Mouse (Mus musculus) left cerebral cortex, adult 2 months (tissue): ENCODE data around the gene Prickle3. TPM values are rescaled to one million over a fixed set of nuclear protein-coding genes. Genes with fewer than 3 reads are reported as not detected.

Experiments
- DNase-seq, 2 experiments: peaks; one replicate each; pipeline ENCODE4 v3.0.0; 2021 to 2022; ENCODE audit warnings: low spot score in 2 of 2, mixed read lengths in 1 of 2; ENCODE audit errors: extremely low spot score in 1 of 2
- H3K27ac ChIP-seq: fragments of 200-600 bp; 2 replicates; pipeline ENCODE4 v1.8.1; 2022
- H3K4me3 ChIP-seq: fragments of 200-600 bp; 2 replicates; pipeline ENCODE4 v1.8.1; 2022
- CTCF ChIP-seq: fragments of 200-600 bp; IDR thresholded peaks from 2 replicates; pipeline ENCODE4 v1.8.1; 2022; ENCODE audit warnings: antibody characterized with exemption, mild to moderate bottlenecking, moderate library complexity
- intact Hi-C: fragments of 180-260 bp; cut with DNase I; formaldehyde crosslinking; loops from one replicate; pipeline ENCODE4 v1.15.1; 2025
- total RNA-seq, 2 experiments: library from RNA; stranded (reverse); gene quantifications; 2 replicates each; pipeline ENCODE4 v1.2.3; 2021

Prickle3 gene
- total RNA-seq, 2 experiments from 2014 or later: 1.1 to 2.4 TPM

- intact Hi-C loops: loop anchor here (5.0 kb wide), 1 partner anchor 226 kb away; no protein-coding TSS in a partner anchor
- DNase-seq: peak in 1 of 2 experiments; percentile 72
- Histone ChIP-seq H3K4me3 (peak overlapping the region; percentile 41), H3K27ac (peak overlapping the region; percentile 77)
- TF ChIP-seq CTCF: peak; percentile 2; the same call in 1 of the 2 replicates
These were observed 8.3 kb upstream of the Prickle3 start for GRCm38 (mm10) chrX:7648671-7649304.

GRCm38 (mm10) chrX:7658031-7658784 lies 1.1 kb downstream of the Prickle3 start:
- DNase-seq: no peak

GRCm38 (mm10) chrX:7658785-7659589 lies 1.9 kb downstream of the Prickle3 start:
- H3K4me3 ChIP-seq: no peak overlapping the region
- no peak for TF ChIP-seq CTCF
- no peak for DNase-seq
- H3K27ac ChIP-seq: no peak overlapping the region
- intact Hi-C loops: no loop called here

More at GRCm38 (mm10) chrX:7658031-7658784, 1.1 kb downstream of the Prickle3 start:
- H3K27ac ChIP-seq: no peak overlapping the region
- no peak overlapping the region for H3K4me3 ChIP-seq
- TF ChIP-seq CTCF: no peak
- intact Hi-C loops: no loop called here

GRCm38 (mm10) chrX:7661086-7661485 lies 4.0 kb downstream of the Prickle3 start:
- TF ChIP-seq CTCF: no peak
- Histone ChIP-seq H3K27ac (no peak overlapping the region), H3K4me3 (no peak overlapping the region)
- no peak for DNase-seq
- intact Hi-C loops: no loop called here

- Histone ChIP-seq H3K27ac (no peak overlapping the region), H3K4me3 (no peak overlapping the region)
- TF ChIP-seq CTCF: no peak
- no peak for DNase-seq
- intact Hi-C loops: no loop called here
These were observed 5.9 kb downstream of the Prickle3 start for GRCm38 (mm10) chrX:7662936-7663335.

- intact Hi-C loops: no loop called here
- H3K27ac ChIP-seq: no peak overlapping the region
- DNase-seq: no peak
- no peak for TF ChIP-seq CTCF
- H3K4me3 ChIP-seq: no peak overlapping the region
These were observed 7.7 kb downstream of the Prickle3 start for GRCm38 (mm10) chrX:7664791-7665190.

GRCm38 (mm10) chrX:7665739-7666502 lies 8.9 kb downstream of the Prickle3 start:
- no peak overlapping the region for H3K27ac ChIP-seq

GRCm38 (mm10) chrX:7670390-7670881 lies 13.4 kb downstream of the Prickle3 start:
- DNase-seq: peak in 1 of 2 experiments; percentile 50

More at GRCm38 (mm10) chrX:7665739-7666502, 8.9 kb downstream of the Prickle3 start:
- DNase-seq: no peak
- intact Hi-C loops: no loop called here
- H3K4me3 ChIP-seq: no peak overlapping the region
- TF ChIP-seq CTCF: no peak

GRCm38 (mm10) chrX:7670921-7671623 lies 14.0 kb downstream of the Prickle3 start, which contains the start of gene Plp2:
TSS of gene Plp2 (minus strand) at chrX:7671390.
- TF ChIP-seq CTCF: no peak
- H3K27ac ChIP-seq: peak within 1 kb of the TSS; percentile 67
- peak within 1 kb of the TSS; percentile 46 for H3K4me3 ChIP-seq
- DNase-seq: no peak
- intact Hi-C loops: loop anchor here (10.0 kb wide), 1 partner anchor 346 kb away; no protein-coding TSS in a partner anchor

More at GRCm38 (mm10) chrX:7670390-7670881, 13.4 kb downstream of the Prickle3 start:
- Histone ChIP-seq H3K4me3 (peak overlapping the region; percentile 46), H3K27ac (peak overlapping the region; percentile 67)
- no peak for TF ChIP-seq CTCF
- intact Hi-C loops: loop anchor here (10.0 kb wide), 1 partner anchor 346 kb away; no protein-coding TSS in a partner anchor

- TF ChIP-seq CTCF: no peak
- DNase-seq: no peak
- intact Hi-C loops: loop anchor here (10.0 kb wide), 1 partner anchor 348 kb away; no protein-coding TSS in a partner anchor
- no peak overlapping the region for H3K4me3 ChIP-seq
- H3K27ac ChIP-seq: no peak overlapping the region
These were observed 15.7 kb downstream of the Prickle3 start for GRCm38 (mm10) chrX:7672739-7673138.
